ENCODE assay signal across 8 mouse cellular contexts in genomic region chr1:59603893-59604292, GRCm38 (mm10).
DNase-seq lines count a peak whose midpoint lies in the region; ATAC-seq and TF ChIP-seq lines count a peak whose summit lies in the region.

No protein-coding gene starts in this region.

- no peak; the same call in 1 of the 2 replicates for ATAC-seq in midbrain, embryonic 15.5 days (replicated peaks)
- no peak for ATAC-seq in limb, embryonic 15.5 days (ENCODE audit: insufficient number of reproducible peaks, low FRiP score, low TSS enrichment, low read depth)

- no peaks in the 10 kb centered on the region for H3K9me3 ChIP-seq in midbrain, embryonic 10.5 days (replicated peaks)
- no peaks in the 10 kb centered on the region for H3K9me3 ChIP-seq in midbrain, embryonic 15.5 days
- no peaks in the 10 kb centered on the region for H3K9me3 ChIP-seq in limb, embryonic 15.5 days

- 73% methylated on average over 11 of the region's 11 CpGs for WGBS in cerebellum, adult 2 months
- 15% methylated on average over 11 of the region's 11 CpGs for WGBS in midbrain, embryonic 10.5 days
- WGBS in midbrain, embryonic 15.5 days: 17% methylated on average over 11 of the region's 11 CpGs
- WGBS in limb, embryonic 15.5 days: 30% methylated on average over 11 of the region's 11 CpGs

- H3K36me3 ChIP-seq in midbrain, embryonic 10.5 days: no peaks in the 10 kb centered on the region
- no peaks in the 10 kb centered on the region for H3K36me3 ChIP-seq in midbrain, embryonic 15.5 days (replicated peaks)
- H3K36me3 ChIP-seq in limb, embryonic 15.5 days: no peaks in the 10 kb centered on the region

- H3K9ac ChIP-seq in midbrain, embryonic 15.5 days: no peak overlapping the region
- no peak overlapping the region for H3K9ac ChIP-seq in limb, embryonic 15.5 days

- DNase-seq in cerebellum, adult 2 months: no peak
- no peak for DNase-seq in cerebellum, adult 18-20 months
- peak; percentile 61 for DNase-seq in midbrain, embryonic 10.5 days (ENCODE audit: low spot score)
- peak; percentile 76 for DNase-seq in retina, embryonic 14.5 days (ENCODE audit: low spot score)
- no peak for DNase-seq in frontal cortex, postnatal 10 days (ENCODE audit: low spot score in 2 of 2)
- DNase-seq in frontal cortex, postnatal 14 days (ENCODE audit: low spot score in 2 of 2): no peak

- no peak overlapping the region for H3K4me3 ChIP-seq in cerebellum, adult 2 months (replicated peaks; ENCODE audit: insufficient read depth, low read depth, low read length)
- H3K4me3 ChIP-seq in midbrain, embryonic 10.5 days: peak overlapping the region; percentile 14; the same call in 1 of the 2 replicates
- no peak overlapping the region for H3K4me3 ChIP-seq in midbrain, embryonic 15.5 days
- no peak overlapping the region for H3K4me3 ChIP-seq in limb, embryonic 15.5 days

- no peak for TF ChIP-seq POLR2A in cerebellum, adult 2 months (IDR thresholded peaks at IDR 0.05; ENCODE audit: borderline replicate concordance, insufficient read depth, low read length)

- peaks cover 13% of the 10 kb centered on the region for H3K4me1 ChIP-seq in cerebellum, adult 2 months (ENCODE audit: control insufficient read depth, insufficient read depth, low read length)
- H3K4me1 ChIP-seq in midbrain, embryonic 10.5 days: peaks cover 12% of the 10 kb centered on the region
- H3K4me1 ChIP-seq in midbrain, embryonic 15.5 days: no peaks in the 10 kb centered on the region
- 0 out of 2 replicates have a peak, but pooled peaks cover 6% of the 10 kb centered on the region for H3K4me1 ChIP-seq in limb, embryonic 15.5 days

- no peak overlapping the region for H3K27ac ChIP-seq in cerebellum, adult 2 months (ENCODE audit: insufficient read depth, low read length)
- no peak overlapping the region; the same call in 1 of the 2 replicates for H3K27ac ChIP-seq in midbrain, embryonic 10.5 days (replicated peaks)
- H3K27ac ChIP-seq in midbrain, embryonic 15.5 days: no peak overlapping the region
- no peak overlapping the region for H3K27ac ChIP-seq in limb, embryonic 15.5 days

- 0 out of 2 replicates have a peak, but pooled peaks have one; percentile 5 for TF ChIP-seq CTCF in cerebellum, adult 2 months (IDR thresholded peaks at IDR 0.05; ENCODE audit: borderline replicate concordance, insufficient read depth, low read depth, low read length)

- H3K4me2 ChIP-seq in midbrain, embryonic 15.5 days: no peak overlapping the region
- 0 out of 2 replicates have a peak overlapping the region, but pooled peaks have one; percentile 0 for H3K4me2 ChIP-seq in limb, embryonic 15.5 days

- no peaks in the 10 kb centered on the region for H3K27me3 ChIP-seq in cerebellum, adult 2 months (ENCODE audit: control insufficient read depth, insufficient read depth, low read length)
- H3K27me3 ChIP-seq in midbrain, embryonic 10.5 days (ENCODE audit: low read depth, poor library complexity, severe bottlenecking): peaks cover 13% of the 10 kb centered on the region; the same call in 1 of the 2 replicates
- no peaks in the 10 kb centered on the region for H3K27me3 ChIP-seq in midbrain, embryonic 15.5 days (replicated peaks)
- H3K27me3 ChIP-seq in limb, embryonic 15.5 days: no peaks in the 10 kb centered on the region

Comparison
In these comparisons a context has a peak if more than half of its experiments do, and no peak if none do; other contexts are left out.
1. DNase-seq: peak in midbrain, embryonic 10.5 days (single experiment) and retina, embryonic 14.5 days (single experiment); none in cerebellum, adult 2 months (0 of 2), cerebellum, adult 18-20 months (0 of 2), frontal cortex, postnatal 10 days (0 of 2) and frontal cortex, postnatal 14 days (0 of 2).